Mouse (Mus musculus): ENCODE results near the gene Fyb. TPM values are rescaled to one million over a fixed set of nuclear protein-coding genes. Genes with fewer than 3 reads are reported as not detected.
A peak's percentile ranks its signal among the peaks of the same experiment; 100 is the strongest.

Fyb gene
- polyA plus RNA-seq, 1 experiment from 2014 or later: 3.1 TPM

DNA sequence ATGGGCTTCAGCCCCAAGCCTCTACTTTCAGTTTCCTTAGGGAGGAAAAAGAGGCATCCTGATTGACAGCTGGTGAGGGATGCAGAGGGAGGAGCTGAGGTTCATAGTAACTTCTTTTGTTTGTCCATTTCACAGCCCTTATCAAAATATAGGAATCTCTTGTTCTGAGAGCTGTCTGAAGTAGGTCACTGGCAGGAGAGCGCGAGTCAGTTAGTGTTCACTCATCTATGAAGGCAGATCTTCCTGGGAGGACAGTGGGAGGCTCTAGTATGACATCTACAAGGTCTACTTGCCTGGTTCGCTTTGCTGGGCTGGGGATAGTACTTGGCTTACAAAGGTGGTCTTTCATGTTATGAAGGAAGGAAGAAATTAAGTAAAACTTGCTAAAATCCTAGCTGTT, 46.0 kb downstream of the Fyb start:
- no peaks in the 10 kb centered on the region for H3K4me1 ChIP-seq (ENCODE audit: control insufficient read depth, insufficient read depth, low read length)
- no peaks in the 10 kb centered on the region for H3K27me3 ChIP-seq (ENCODE audit: control insufficient read depth, insufficient read depth, low read depth, low read length)
- H3K9me3 ChIP-seq (replicated peaks; ENCODE audit: control insufficient read depth, low read length, poor library complexity, severe bottlenecking): no peaks in the 10 kb centered on the region
- no peak for ATAC-seq
- no peak overlapping the region for H3K9ac ChIP-seq (ENCODE audit: low read depth, low read length)
- no peak overlapping the region for H3K27ac ChIP-seq (ENCODE audit: low read length)
- no peak overlapping the region for H3K4me3 ChIP-seq (ENCODE audit: low read depth, low read length)
- no peaks in the 10 kb centered on the region for H3K36me3 ChIP-seq (ENCODE audit: control insufficient read depth, insufficient read depth, low read length)
- no peak overlapping the region for H3K4me2 ChIP-seq (ENCODE audit: low read length)
- WGBS: 84% methylated on average over 3 of the region's 3 CpGs

DNA sequence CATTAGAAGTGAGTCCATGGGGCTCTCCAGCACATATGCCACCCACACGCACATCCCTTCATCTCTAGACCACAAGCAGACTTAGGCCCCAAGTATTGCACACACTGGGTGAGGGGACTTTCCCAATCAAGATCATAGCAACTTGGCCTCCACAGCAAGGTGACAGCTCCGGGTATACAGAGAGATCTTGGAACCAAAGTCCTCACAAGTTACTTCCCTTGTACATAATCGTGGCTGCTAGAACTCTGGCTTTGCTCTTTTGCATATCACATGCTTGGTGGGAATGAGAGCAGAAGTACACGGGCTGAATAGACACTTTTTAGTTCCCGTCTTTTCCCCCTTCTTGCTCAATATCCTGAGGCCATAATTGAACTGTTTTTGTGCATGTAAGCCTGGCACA, 46.4 kb downstream of the Fyb start:
- H3K4me3 ChIP-seq (ENCODE audit: low read depth, low read length): no peak overlapping the region
- H3K4me2 ChIP-seq (ENCODE audit: low read length): no peak overlapping the region
- ATAC-seq: no peak
- H3K4me1 ChIP-seq (ENCODE audit: control insufficient read depth, insufficient read depth, low read length): no peaks in the 10 kb centered on the region
- no peaks in the 10 kb centered on the region for H3K27me3 ChIP-seq (ENCODE audit: control insufficient read depth, insufficient read depth, low read depth, low read length)
- WGBS: 80% methylated on average over 5 of the region's 5 CpGs
- H3K36me3 ChIP-seq (ENCODE audit: control insufficient read depth, insufficient read depth, low read length): no peaks in the 10 kb centered on the region
- no peaks in the 10 kb centered on the region for H3K9me3 ChIP-seq (replicated peaks; ENCODE audit: control insufficient read depth, low read length, poor library complexity, severe bottlenecking)
- no peak overlapping the region for H3K9ac ChIP-seq (ENCODE audit: low read depth, low read length)
- no peak overlapping the region for H3K27ac ChIP-seq (ENCODE audit: low read length)

DNA sequence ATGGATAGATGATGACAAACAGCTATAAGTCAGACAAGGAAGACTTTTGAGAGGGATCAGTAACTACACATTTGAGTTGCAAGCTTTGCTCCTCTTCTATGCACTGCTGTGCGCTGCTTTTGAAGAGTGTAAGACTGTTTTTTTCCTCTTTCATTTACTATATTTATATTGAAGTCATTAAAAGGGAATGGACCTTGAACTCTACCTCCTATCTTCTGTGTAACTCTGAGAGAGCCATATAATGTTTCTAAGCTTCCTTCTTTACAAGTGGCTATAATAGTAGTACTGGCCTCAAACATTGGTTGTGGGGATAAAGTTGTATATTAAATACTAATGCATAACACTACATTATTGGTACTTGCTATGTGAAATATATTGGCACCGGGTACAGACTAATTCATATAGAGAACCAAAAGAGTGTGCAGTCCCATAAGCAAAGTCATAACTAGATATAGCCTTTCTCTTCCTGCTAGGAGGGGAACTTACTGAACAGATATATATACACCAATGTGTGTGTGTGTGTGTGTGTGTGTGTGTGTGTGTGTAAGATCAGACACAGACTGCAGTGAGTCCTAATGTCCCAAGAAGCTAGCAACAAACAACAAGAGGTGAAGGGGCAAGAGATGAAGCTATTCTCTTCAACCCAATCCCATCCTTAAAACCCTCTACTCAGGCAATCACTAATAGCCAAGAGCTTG, 47.7 kb downstream of the Fyb start:
- Histone ChIP-seq H3K27me3 (ENCODE audit: control insufficient read depth, insufficient read depth, low read depth, low read length) (no peaks in the 10 kb centered on the region), H3K4me2 (ENCODE audit: low read length) (no peak overlapping the region), H3K36me3 (ENCODE audit: control insufficient read depth, insufficient read depth, low read length) (no peaks in the 10 kb centered on the region), H3K4me1 (ENCODE audit: control insufficient read depth, insufficient read depth, low read length) (no peaks in the 10 kb centered on the region), H3K9me3 (replicated peaks; ENCODE audit: control insufficient read depth, low read length, poor library complexity, severe bottlenecking) (no peaks in the 10 kb centered on the region), H3K27ac (ENCODE audit: low read length) (no peak overlapping the region), H3K4me3 (ENCODE audit: low read depth, low read length) (no peak overlapping the region), H3K9ac (ENCODE audit: low read depth, low read length) (no peak overlapping the region)
- no peak for ATAC-seq
- 98% methylated on average over 2 of the region's 2 CpGs for WGBS

DNA sequence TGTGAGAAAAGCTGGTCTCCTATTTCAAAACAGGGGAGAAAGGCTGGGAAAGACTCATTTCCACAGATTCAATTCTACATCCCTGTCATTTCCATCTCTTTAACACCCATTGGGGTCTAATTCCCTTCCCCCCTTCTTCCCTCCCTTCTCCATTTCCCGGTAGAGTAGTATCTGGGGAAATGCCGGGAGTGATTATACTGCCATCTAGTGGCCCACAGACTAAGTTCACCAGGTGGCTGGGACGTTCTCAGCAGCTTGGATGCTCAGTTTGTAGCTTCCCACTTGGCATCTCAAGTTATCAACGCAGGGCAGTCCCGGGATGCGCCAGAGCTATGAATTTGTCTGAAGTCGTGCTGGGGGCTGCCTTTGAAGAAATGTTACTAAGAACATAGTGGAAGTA, 48.2 kb downstream of the Fyb start:
- H3K27me3 ChIP-seq (ENCODE audit: control insufficient read depth, insufficient read depth, low read depth, low read length): no peaks in the 10 kb centered on the region
- H3K36me3 ChIP-seq (ENCODE audit: control insufficient read depth, insufficient read depth, low read length): no peaks in the 10 kb centered on the region
- H3K9ac ChIP-seq (ENCODE audit: low read depth, low read length): no peak overlapping the region
- WGBS: 12% methylated on average over 7 of the region's 7 CpGs
- H3K4me2 ChIP-seq (ENCODE audit: low read length): no peak overlapping the region
- no peak overlapping the region for H3K27ac ChIP-seq (ENCODE audit: low read length)
- no peaks in the 10 kb centered on the region for H3K4me1 ChIP-seq (ENCODE audit: control insufficient read depth, insufficient read depth, low read length)
- peak; percentile 74 for ATAC-seq
- H3K9me3 ChIP-seq (replicated peaks; ENCODE audit: control insufficient read depth, low read length, poor library complexity, severe bottlenecking): no peaks in the 10 kb centered on the region
- H3K4me3 ChIP-seq (ENCODE audit: low read depth, low read length): no peak overlapping the region

DNA sequence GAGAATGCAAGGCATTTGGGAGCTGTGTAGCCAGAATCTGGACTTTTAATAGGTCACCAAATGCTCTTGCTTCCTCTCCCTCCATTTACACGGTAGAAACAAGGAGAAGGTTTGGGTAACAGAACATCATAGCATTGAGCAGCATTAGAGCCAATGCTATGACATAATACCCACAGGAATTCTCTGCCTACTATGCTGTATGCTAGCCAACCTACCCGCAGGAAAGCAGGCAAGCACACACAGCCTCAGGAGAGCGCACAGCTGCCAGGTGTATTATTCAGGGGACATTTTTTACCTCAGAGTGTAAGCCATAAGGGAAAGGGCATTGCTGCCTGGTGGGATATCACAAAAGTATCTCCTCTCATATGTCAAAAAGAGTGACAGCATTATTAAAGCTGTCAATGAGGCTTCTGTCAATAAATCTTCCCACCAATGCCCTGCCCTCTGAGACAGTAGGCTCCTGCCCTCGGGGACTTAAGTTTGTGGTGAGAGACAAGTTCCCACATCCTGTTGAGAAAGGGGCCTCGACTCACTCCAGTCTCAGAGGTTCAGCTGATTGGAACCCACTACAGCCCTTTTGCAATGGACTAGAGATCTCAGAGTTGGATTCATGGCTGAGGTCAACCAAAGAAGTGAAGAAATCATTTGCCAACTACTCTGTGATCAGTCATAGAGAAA, 51.8 kb downstream of the Fyb start:
- no peak overlapping the region for H3K27ac ChIP-seq (ENCODE audit: low read length)
- no peaks in the 10 kb centered on the region for H3K9me3 ChIP-seq (replicated peaks; ENCODE audit: control insufficient read depth, low read length, poor library complexity, severe bottlenecking)
- no peak overlapping the region for H3K4me2 ChIP-seq (ENCODE audit: low read length)
- no peaks in the 10 kb centered on the region for H3K4me1 ChIP-seq (ENCODE audit: control insufficient read depth, insufficient read depth, low read length)
- no peak overlapping the region for H3K4me3 ChIP-seq (ENCODE audit: low read depth, low read length)
- 50% methylated on average over 5 of the region's 5 CpGs for WGBS
- ATAC-seq: no peak
- H3K36me3 ChIP-seq (ENCODE audit: control insufficient read depth, insufficient read depth, low read length): no peaks in the 10 kb centered on the region
- no peaks in the 10 kb centered on the region for H3K27me3 ChIP-seq (ENCODE audit: control insufficient read depth, insufficient read depth, low read depth, low read length)
- no peak overlapping the region for H3K9ac ChIP-seq (ENCODE audit: low read depth, low read length)

DNA sequence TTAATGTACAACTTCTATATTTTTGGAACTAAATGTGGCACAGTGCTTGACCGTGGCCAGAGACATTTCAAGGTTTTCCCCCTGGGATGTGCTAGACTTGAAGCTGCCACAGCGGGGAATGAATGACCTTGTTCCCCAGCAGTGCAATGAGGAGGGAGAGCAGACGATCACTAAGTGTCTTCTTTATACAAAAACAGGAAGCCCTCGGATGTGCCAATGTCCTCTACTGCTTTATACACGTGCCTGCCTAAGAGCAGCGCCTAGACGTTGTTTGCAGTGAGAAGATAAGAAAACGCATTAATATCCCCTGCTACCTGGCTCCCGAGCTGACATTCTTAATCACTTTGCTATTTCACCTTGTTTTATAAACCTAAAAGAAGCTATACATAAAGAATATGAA, 55.3 kb downstream of the Fyb start:
- H3K4me1 ChIP-seq (ENCODE audit: control insufficient read depth, insufficient read depth, low read length): no peaks in the 10 kb centered on the region
- WGBS: 75% methylated on average over 9 of the region's 9 CpGs

DNA sequence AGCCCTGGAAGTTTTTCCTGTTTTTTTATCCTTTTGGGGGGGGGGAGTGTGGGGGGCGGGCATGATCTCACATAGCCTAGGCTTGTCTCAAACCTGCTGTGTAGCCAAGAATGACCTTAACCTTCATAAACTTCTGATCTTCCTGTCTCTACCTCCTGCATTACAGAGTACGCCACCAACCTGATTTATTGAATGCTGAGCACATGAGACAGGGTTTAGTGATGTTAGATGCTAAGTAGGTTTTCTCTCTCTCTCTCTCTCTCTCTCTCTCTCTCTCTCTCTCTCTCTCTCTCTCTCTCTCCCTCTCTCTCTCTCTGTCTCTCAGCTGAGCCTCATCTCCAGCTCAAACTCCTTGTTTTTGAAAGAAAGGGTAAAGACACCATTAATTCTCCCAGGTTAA, 56.0 kb downstream of the Fyb start:
- ATAC-seq: no peak

More for the DNA sequence above, 55.3 kb downstream of the Fyb start:
- no peak for ATAC-seq
- Histone ChIP-seq H3K4me2 (ENCODE audit: low read length) (no peak overlapping the region), H3K9me3 (replicated peaks; ENCODE audit: control insufficient read depth, low read length, poor library complexity, severe bottlenecking) (no peaks in the 10 kb centered on the region), H3K4me3 (ENCODE audit: low read depth, low read length) (no peak overlapping the region), H3K27ac (ENCODE audit: low read length) (no peak overlapping the region), H3K27me3 (ENCODE audit: control insufficient read depth, insufficient read depth, low read depth, low read length) (no peaks in the 10 kb centered on the region), H3K9ac (ENCODE audit: low read depth, low read length) (no peak overlapping the region), H3K36me3 (ENCODE audit: control insufficient read depth, insufficient read depth, low read length) (no peaks in the 10 kb centered on the region)

DNA sequence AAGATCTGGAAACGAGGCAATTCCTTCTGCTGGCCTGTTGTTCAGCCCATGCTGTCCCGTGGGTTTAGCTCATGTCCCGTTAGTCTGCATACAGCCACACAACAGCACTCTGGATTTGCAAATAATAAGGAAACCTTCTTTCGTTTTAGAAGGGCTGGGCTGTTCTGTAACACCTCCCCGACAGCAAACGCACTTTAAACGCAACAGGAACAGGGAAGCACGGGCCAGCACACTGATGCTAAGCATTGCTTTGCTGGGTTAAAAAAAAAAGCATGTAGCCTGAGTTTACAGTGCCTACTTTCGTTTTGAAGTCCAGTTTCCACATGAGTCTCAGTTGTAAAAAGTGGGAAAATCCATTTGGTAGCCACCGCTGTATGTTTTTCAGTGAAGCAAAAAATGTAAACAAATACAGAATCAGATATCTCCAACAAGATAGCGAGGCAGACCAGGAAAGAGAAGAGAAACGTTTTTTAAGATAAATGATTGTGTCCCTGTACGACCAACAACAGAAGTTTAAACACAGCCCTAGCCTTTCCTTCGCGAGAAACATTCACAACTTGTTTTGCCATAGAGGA, 56.6 kb downstream of the Fyb start:
- H3K9ac ChIP-seq (ENCODE audit: low read depth, low read length): no peak overlapping the region
- H3K27ac ChIP-seq (ENCODE audit: low read length): no peak overlapping the region
- no peak overlapping the region for H3K4me3 ChIP-seq (ENCODE audit: low read depth, low read length)
- H3K36me3 ChIP-seq (ENCODE audit: control insufficient read depth, insufficient read depth, low read length): no peaks in the 10 kb centered on the region
- no peaks in the 10 kb centered on the region for H3K27me3 ChIP-seq (ENCODE audit: control insufficient read depth, insufficient read depth, low read depth, low read length)
- 85% methylated on average over 15 of the region's 15 CpGs for WGBS
- H3K9me3 ChIP-seq (replicated peaks; ENCODE audit: control insufficient read depth, low read length, poor library complexity, severe bottlenecking): no peaks in the 10 kb centered on the region
- ATAC-seq: no peak
- H3K4me2 ChIP-seq (ENCODE audit: low read length): no peak overlapping the region
- H3K4me1 ChIP-seq (ENCODE audit: control insufficient read depth, insufficient read depth, low read length): no peaks in the 10 kb centered on the region

More for the DNA sequence above, 56.0 kb downstream of the Fyb start:
- Histone ChIP-seq H3K27me3 (ENCODE audit: control insufficient read depth, insufficient read depth, low read depth, low read length) (no peaks in the 10 kb centered on the region), H3K36me3 (ENCODE audit: control insufficient read depth, insufficient read depth, low read length) (no peaks in the 10 kb centered on the region), H3K4me3 (ENCODE audit: low read depth, low read length) (no peak overlapping the region), H3K9ac (ENCODE audit: low read depth, low read length) (no peak overlapping the region), H3K4me2 (ENCODE audit: low read length) (no peak overlapping the region), H3K9me3 (replicated peaks; ENCODE audit: control insufficient read depth, low read length, poor library complexity, severe bottlenecking) (no peaks in the 10 kb centered on the region), H3K4me1 (ENCODE audit: control insufficient read depth, insufficient read depth, low read length) (no peaks in the 10 kb centered on the region), H3K27ac (ENCODE audit: low read length) (no peak overlapping the region)
- WGBS: 93% methylated on average over 2 of the region's 2 CpGs

DNA sequence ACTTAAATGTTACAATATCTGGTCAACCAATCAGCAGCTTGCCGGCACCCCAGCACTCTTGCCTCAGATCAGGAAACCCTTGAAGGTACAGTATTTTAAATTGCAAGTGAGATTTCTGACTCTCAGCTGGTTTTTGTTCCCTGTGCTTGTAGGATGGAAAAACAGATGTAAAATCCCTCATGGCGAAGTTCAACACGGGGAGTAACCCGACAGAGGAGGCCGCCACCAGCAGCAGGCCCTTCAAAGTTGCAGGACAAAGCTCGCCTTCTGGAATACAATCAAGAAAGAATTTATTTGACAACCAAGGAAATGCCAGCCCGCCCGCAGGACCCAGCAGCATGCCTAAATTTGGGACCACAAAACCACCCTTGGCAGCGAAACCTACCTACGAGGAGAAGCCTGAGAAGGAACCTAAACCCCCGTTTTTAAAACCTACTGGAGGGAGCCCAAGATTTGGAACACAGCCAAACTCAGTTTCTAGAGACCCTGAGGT, 57.2 kb downstream of the Fyb start:
- Histone ChIP-seq H3K9ac (ENCODE audit: low read depth, low read length) (no peak overlapping the region), H3K36me3 (ENCODE audit: control insufficient read depth, insufficient read depth, low read length) (no peaks in the 10 kb centered on the region), H3K9me3 (replicated peaks; ENCODE audit: control insufficient read depth, low read length, poor library complexity, severe bottlenecking) (no peaks in the 10 kb centered on the region), H3K4me2 (ENCODE audit: low read length) (no peak overlapping the region), H3K4me1 (ENCODE audit: control insufficient read depth, insufficient read depth, low read length) (no peaks in the 10 kb centered on the region), H3K27me3 (ENCODE audit: control insufficient read depth, insufficient read depth, low read depth, low read length) (no peaks in the 10 kb centered on the region), H3K4me3 (ENCODE audit: low read depth, low read length) (no peak overlapping the region), H3K27ac (ENCODE audit: low read length) (no peak overlapping the region)
- no peak for ATAC-seq
- 79% methylated on average over 11 of the region's 11 CpGs for WGBS

All from midbrain, embryonic 16.5 days (tissue).